Mouse (Mus musculus) embryonic facial prominence, embryonic 15.5 days (tissue): ENCODE data around the gene Sost. TPM values are rescaled to one million over a fixed set of nuclear protein-coding genes. Genes with fewer than 3 reads are reported as not detected.

Source experiments
- ATAC-seq: fragments of 200-750 bp; cut with Nextera tagmentation; 2 replicates; pipeline ENCODE4 v1.8.0; 2017; ENCODE audit warnings: low read depth, moderate TSS enrichment; ENCODE audit not compliant: insufficient number of reproducible peaks, low FRiP score, low TSS enrichment
- H3K27ac ChIP-seq: fragments of 300-500 bp; sonication (generic); replicated peaks from 2 replicates; pipeline ENCODE4 v1.5.1; 2015; ENCODE audit warnings: mild to moderate bottlenecking, inconsistent platforms
- H3K27me3 ChIP-seq: fragments of 300-500 bp; sonication (generic); 2 replicates; pipeline ENCODE4 v1.6.1; 2015; ENCODE audit warnings: inconsistent platforms
- H3K36me3 ChIP-seq: fragments of 300-500 bp; sonication (generic); 2 replicates; pipeline ENCODE4 v1.6.1; 2015; ENCODE audit warnings: mild to moderate bottlenecking, inconsistent platforms
- H3K4me1 ChIP-seq: fragments of 300-500 bp; sonication (generic); 2 replicates; pipeline ENCODE4 v1.6.1; 2015; ENCODE audit warnings: inconsistent platforms
- H3K4me2 ChIP-seq: fragments of 300-500 bp; sonication (generic); replicated peaks from 2 replicates; pipeline ENCODE4 v1.6.1; 2015; ENCODE audit warnings: mild to moderate bottlenecking, inconsistent platforms
- H3K4me3 ChIP-seq: fragments of 300-500 bp; sonication (generic); replicated peaks from 2 replicates; pipeline ENCODE4 v1.5.1; 2015; ENCODE audit warnings: mild to moderate bottlenecking, inconsistent platforms
- H3K9ac ChIP-seq: fragments of 300-500 bp; sonication (generic); 2 replicates; pipeline ENCODE4 v1.6.1; 2015; ENCODE audit warnings: inconsistent platforms
- H3K9me3 ChIP-seq: fragments of 300-500 bp; sonication (generic); replicated peaks from 2 replicates; pipeline ENCODE4 v1.6.1; 2016; ENCODE audit warnings: inconsistent platforms
- WGBS: fragments of 180-500 bp; shearing (Covaris S2); methylation state at CpG from one replicate; pipeline ENCODE4 v1.1.7; 2015; 5-methylcytosine and 5-hydroxymethylcytosine counted together
- polyA plus RNA-seq: library from polyadenylated mRNA; unstranded; fragments of >200 nt; fragmentation: Nextera tagmentation; extraction: Ambion mirVana; gene quantifications from 2 replicates; pipeline ENCODE4 v1.2.1, GENCODE M21; 2015

Gene Sost
- polyA plus RNA-seq, 1 experiment from 2014 or later = 0.23 TPM

DNA sequence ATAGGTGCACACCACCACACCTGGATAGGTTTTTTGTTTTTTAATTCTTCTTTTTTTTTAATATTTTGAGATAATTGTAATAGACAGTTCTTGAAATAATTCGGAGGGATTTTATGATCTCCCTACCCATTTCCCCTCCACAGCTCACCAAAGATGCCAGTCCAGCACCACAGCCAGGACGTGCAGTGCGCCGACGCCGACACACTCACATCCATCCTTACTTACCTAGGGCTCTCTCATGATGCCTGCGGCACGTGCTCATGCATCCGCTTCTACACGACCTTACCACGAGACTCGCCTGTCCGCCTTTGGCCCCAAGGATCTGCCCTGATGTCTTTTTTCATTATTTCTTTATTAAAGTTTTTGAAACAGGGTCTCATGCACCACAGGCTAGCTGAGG, 3.0 kb upstream of the Sost start:
- H3K36me3 ChIP-seq = no peaks in the 10 kb centered on the region
- no peak overlapping the region for H3K9ac ChIP-seq
- WGBS = 76% methylated on average over 13 of the region's 13 CpGs
- H3K4me2 ChIP-seq = no peak overlapping the region
- no peak for ATAC-seq
- no peak overlapping the region for H3K4me3 ChIP-seq
- H3K4me1 ChIP-seq = peaks cover 9% of the 10 kb centered on the region; the same call in 1 of the 2 replicates
- H3K27me3 ChIP-seq = peaks cover 32% of the 10 kb centered on the region
- H3K27ac ChIP-seq = no peak overlapping the region
- no peaks in the 10 kb centered on the region for H3K9me3 ChIP-seq

DNA sequence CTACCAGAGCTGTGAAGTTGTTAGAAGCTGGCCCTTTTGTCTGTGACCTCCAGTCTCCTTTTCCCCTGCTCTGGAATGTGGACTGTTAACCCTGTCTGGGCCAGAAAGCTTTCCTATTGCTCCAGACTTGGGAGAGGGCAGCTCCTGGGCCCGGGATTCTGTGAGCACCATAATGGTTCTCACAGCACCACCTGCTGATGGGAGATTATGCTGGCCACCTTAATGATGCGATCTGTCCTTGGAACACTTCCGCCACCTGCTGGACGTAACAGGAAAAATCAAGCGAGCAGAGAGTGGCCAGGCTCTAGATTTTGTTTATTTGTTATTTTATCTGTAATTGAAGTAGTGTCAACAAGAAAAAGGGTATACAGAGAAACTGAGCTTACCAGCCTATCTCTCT, 2.0 kb upstream of the Sost start:
- Histone ChIP-seq H3K9me3 (no peaks in the 10 kb centered on the region), H3K27ac (no peak overlapping the region), H3K9ac (no peak overlapping the region), H3K4me3 (no peak overlapping the region), H3K4me1 (peaks cover 15% of the 10 kb centered on the region), H3K4me2 (no peak overlapping the region), H3K36me3 (no peaks in the 10 kb centered on the region), H3K27me3 (peaks cover 43% of the 10 kb centered on the region)
- peak; percentile 74; the same call in 1 of the 2 replicates for ATAC-seq
- 0% methylated on average over 5 of the region's 5 CpGs for WGBS

DNA sequence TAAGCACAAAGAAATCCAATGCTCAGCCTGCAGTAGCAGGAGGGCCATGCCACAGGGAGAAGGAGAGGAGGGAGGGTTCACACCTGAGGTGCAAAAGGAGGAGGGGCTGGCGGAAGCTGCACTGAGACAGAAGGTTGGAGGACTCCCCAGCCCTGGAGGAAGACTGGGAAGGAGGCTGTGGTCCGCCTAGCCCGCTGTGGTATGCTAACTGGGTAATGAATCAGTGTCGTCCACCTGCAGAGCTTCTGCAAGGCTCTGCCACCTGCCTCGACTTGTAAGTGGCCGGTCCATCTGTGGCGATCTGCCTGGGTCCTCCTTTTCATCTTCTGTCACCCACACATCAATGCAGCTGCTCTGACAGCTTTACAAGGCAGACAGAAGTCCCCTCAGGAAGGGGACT, 1.5 kb upstream of the Sost start:
- no peaks in the 10 kb centered on the region for H3K36me3 ChIP-seq
- no peak overlapping the region for H3K4me3 ChIP-seq
- no peak overlapping the region for H3K4me2 ChIP-seq
- peaks cover 20% of the 10 kb centered on the region for H3K4me1 ChIP-seq
- WGBS = 18% methylated on average over 7 of the region's 7 CpGs
- H3K9ac ChIP-seq = no peak overlapping the region
- H3K27me3 ChIP-seq = peaks cover 48% of the 10 kb centered on the region
- H3K27ac ChIP-seq = no peak overlapping the region
- no peaks in the 10 kb centered on the region for H3K9me3 ChIP-seq
- ATAC-seq = no peak

DNA sequence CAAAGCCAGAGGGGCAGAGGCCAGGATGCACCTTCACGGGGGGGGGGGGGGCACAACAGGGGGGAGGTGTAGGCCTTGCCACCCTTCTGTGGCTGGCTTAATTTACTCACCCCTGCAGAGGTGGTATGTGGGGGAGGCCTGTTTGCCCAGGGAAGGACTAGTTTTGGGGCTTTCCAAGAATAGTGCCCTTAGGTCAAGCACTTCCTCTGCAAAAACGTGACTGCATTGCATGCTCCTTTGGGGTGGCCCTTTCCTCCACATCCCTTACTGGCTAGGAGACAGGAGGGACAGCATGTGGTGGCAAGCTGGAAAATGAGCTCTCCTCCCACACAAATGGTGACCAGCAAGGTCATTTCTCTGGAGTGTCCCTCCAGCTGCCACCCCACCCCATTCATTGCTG, 1.3 kb downstream of the Sost start:
- no peak overlapping the region for H3K9ac ChIP-seq
- H3K4me1 ChIP-seq = peaks cover 32% of the 10 kb centered on the region
- no peaks in the 10 kb centered on the region for H3K36me3 ChIP-seq
- H3K4me3 ChIP-seq = no peak overlapping the region
- H3K27me3 ChIP-seq = peaks cover 72% of the 10 kb centered on the region
- H3K9me3 ChIP-seq = no peaks in the 10 kb centered on the region
- no peak overlapping the region for H3K27ac ChIP-seq
- no peak overlapping the region for H3K4me2 ChIP-seq
- no peak for ATAC-seq
- WGBS = 10% methylated on average over 2 of the region's 2 CpGs

DNA sequence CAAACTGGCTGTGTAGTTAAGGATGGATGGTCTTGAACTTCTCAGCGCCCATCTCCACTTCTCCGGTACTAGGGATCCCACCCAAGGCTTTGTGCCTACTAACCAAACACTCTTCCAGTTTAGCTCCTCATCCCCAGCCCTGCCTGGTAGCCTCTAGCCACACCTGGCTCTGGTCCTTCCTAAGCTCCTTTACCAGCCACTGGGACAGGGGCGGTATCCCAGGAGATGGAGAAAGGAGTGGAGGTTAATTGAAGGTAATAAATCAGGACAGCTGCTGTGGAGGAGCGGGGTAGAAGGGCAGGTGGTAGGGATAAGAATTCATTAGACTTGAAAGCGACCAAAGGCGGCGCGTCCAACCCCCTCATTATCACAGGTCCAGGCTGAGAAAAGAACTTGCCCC, 2.2 kb downstream of the Sost start:
- Histone ChIP-seq H3K27ac (no peak overlapping the region), H3K4me3 (no peak overlapping the region), H3K36me3 (no peaks in the 10 kb centered on the region), H3K4me2 (no peak overlapping the region), H3K9me3 (no peaks in the 10 kb centered on the region), H3K27me3 (peaks cover 72% of the 10 kb centered on the region), H3K4me1 (peaks cover 32% of the 10 kb centered on the region), H3K9ac (no peak overlapping the region)
- 10% methylated on average over 8 of the region's 8 CpGs for WGBS
- no peak for ATAC-seq

DNA sequence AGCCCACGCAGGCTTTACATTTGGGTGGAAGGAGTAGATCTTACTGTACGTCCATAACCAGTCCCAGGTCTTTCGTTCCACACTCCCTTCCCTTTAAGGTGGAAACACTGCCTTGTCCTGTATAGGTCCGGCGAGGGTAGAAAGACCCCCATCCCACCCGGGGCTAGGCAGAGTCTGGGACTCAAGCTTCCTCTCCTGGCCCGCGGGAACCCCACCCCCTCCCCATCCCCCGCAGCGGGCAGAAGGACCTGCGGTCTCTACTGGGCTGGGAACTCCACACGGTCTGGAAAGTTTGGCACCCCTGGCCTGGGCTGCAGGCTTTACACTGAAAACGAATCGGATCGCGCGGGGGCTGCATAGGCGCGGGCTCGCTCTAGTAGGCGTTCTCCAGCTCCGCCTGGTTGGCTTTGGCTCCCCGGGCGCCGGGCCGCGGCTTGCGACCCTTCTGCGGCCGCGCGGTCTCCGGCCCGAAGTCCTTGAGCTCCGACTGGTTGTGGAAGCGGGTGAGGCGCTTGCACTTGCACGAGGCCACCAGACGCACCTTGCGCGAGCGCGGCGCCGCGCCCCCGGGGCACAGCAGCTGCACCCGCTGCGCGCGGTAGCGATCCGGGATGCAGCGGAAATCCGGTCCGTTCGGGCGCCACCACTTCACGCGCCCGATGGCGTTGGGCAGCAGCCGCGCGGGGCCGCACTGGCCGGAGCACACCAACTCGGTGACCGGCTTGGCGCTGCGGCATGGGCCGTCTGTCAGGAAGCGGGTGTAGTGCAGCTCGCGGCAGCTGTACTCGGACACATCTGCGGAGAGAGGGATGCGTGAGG, 3.1 kb downstream of the Sost start:
- H3K27me3 ChIP-seq = peaks cover 72% of the 10 kb centered on the region
- H3K4me3 ChIP-seq = peak overlapping the region; percentile 52
- H3K9ac ChIP-seq = peak overlapping the region; percentile 23; the same call in 1 of the 2 replicates
- H3K36me3 ChIP-seq = no peaks in the 10 kb centered on the region
- WGBS = under 1% methylated on average over 78 of the region's 78 CpGs
- H3K27ac ChIP-seq = peak overlapping the region; percentile 39; the same call in 1 of the 2 replicates
- no peaks in the 10 kb centered on the region for H3K9me3 ChIP-seq
- peaks cover 38% of the 10 kb centered on the region for H3K4me1 ChIP-seq
- ATAC-seq = no peak
- H3K4me2 ChIP-seq = peak overlapping the region; percentile 97

DNA sequence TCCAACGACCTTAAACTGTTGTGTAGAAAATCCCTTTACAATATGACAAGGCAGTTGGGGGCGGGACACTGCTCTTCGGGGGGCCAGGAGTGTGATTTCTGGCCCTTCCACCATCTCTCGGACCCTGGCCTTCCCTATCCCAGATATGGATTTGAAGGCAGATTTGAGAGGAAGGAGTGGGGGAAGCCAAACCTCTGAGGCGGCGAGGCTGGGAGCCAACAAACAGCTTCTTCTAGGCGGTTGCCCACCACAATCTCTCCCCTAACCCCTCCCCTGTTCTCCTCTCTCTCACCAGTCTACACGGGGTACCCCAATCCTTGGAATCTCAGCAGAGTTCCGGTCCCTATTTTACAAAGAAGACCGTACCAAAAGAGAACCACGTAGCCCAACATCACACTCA, 3.8 kb downstream of the Sost start:
- Histone ChIP-seq H3K36me3 (no peaks in the 10 kb centered on the region), H3K9ac (no peak overlapping the region; the same call in 1 of the 2 replicates), H3K4me1 (peaks cover 41% of the 10 kb centered on the region), H3K27ac (peak overlapping the region; percentile 39; the same call in 1 of the 2 replicates), H3K4me3 (peak overlapping the region; percentile 52), H3K27me3 (peaks cover 69% of the 10 kb centered on the region), H3K9me3 (no peaks in the 10 kb centered on the region), H3K4me2 (peak overlapping the region; percentile 97)
- ATAC-seq = 0 out of 2 replicates have a peak, but pooled peaks have one; percentile 0
- 4% methylated on average over 11 of the region's 11 CpGs for whole genome bisulfite sequencing

DNA sequence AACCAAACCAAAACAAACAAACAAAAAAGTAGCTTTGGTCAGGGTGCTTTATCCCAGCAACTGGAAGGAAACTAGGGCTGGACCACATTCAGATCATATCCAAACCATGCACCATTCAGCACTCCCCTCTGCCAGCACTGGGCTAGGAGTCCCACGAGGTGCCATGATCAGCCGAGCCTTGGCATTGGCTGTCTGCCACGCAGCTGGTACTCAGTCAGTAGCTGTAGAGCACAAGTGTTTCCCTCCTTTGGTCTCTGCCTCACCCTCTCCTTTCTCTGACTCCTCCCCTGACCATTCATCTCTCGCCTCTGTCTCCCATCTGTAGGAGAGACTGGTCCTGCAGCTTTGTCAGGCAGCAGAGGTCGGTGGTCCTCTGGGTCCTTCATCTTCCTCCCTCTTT, 9.3 kb downstream of the Sost start:
- Histone ChIP-seq H3K27me3 (peaks cover 19% of the 10 kb centered on the region), H3K4me1 (peaks cover 28% of the 10 kb centered on the region), H3K4me3 (no peak overlapping the region), H3K27ac (no peak overlapping the region), H3K36me3 (no peaks in the 10 kb centered on the region), H3K4me2 (no peak overlapping the region), H3K9ac (no peak overlapping the region), H3K9me3 (no peaks in the 10 kb centered on the region)
- WGBS = 45% methylated on average over 5 of the region's 5 CpGs
- ATAC-seq = no peak

DNA sequence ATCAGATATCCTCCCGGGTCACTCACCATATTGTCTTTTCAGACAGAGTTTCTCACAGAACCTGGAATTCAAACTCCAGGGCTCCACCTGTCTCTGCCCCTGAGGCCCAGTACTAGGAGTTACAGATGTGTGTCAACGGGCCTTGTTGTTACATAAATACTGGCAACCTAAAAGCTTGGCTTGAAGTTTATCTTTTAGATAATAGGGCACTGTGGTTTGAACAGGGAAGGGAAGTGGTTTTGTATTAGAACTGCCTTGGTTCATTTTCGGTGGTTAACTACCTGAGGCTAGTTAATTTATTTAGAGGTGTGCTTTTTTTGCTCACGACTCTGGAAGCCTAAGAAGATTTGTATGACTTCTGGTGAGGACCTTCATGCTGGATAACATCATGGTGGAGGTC, 13.4 kb downstream of the Sost start:
- Histone ChIP-seq H3K9me3 (no peaks in the 10 kb centered on the region), H3K36me3 (no peaks in the 10 kb centered on the region), H3K4me1 (peaks cover 19% of the 10 kb centered on the region), H3K4me2 (no peak overlapping the region), H3K9ac (no peak overlapping the region), H3K4me3 (no peak overlapping the region), H3K27me3 (no peaks in the 10 kb centered on the region), H3K27ac (0 out of 2 replicates have a peak overlapping the region, but pooled peaks have one; percentile 44)
- WGBS = 50% methylated on average over 4 of the region's 4 CpGs
- no peak for ATAC-seq

DNA sequence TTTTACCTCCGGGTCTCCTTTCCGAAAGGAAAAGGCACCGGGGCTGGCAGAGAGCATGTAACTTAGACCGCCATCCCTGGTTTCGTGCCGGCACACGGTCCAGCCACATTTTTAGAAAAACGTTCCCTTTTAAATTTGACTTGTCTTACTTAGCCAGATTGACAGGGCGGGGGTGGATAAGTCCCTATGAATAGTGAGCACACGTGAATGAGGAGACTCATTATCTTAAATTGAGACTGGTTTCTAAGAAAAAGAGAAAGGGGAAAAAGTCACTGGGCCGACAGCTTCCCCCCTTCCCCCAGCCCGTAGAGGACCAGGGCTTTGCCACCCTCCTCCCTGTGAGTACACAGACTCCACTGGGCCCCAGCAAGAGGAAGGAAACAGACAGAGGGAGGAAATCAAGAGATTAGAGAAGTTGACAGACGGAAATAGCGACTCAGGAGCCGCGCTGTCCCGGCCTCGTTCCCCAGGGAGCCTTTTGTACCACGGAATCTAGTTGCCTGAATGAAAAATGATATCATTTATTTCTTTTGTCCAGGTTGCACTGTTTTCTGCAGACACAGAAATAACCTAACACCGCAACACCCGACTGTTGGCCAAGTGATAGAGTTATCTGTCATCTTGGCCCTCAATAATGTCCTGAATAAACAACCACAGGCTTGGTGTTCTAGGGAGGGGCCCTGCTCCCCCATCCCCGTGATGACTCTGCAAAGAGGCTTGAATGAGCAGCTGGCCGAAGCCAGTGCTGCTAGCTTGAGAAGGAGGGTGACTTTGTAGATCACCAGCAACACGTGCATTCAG, 14.1 kb downstream of the Sost start:
- no peaks in the 10 kb centered on the region for H3K36me3 ChIP-seq
- 0 out of 2 replicates have a peak overlapping the region, but pooled peaks have one; percentile 8 for H3K4me2 ChIP-seq
- no peaks in the 10 kb centered on the region for H3K9me3 ChIP-seq
- peaks cover 18% of the 10 kb centered on the region for H3K4me1 ChIP-seq
- H3K27me3 ChIP-seq = no peaks in the 10 kb centered on the region
- H3K4me3 ChIP-seq = no peak overlapping the region
- ATAC-seq = 0 out of 2 replicates have a peak, but pooled peaks have one; percentile 39
- peak overlapping the region; percentile 44; the same call in 1 of the 2 replicates for H3K27ac ChIP-seq
- no peak overlapping the region for H3K9ac ChIP-seq
- WGBS = 26% methylated on average over 24 of the region's 24 CpGs

DNA sequence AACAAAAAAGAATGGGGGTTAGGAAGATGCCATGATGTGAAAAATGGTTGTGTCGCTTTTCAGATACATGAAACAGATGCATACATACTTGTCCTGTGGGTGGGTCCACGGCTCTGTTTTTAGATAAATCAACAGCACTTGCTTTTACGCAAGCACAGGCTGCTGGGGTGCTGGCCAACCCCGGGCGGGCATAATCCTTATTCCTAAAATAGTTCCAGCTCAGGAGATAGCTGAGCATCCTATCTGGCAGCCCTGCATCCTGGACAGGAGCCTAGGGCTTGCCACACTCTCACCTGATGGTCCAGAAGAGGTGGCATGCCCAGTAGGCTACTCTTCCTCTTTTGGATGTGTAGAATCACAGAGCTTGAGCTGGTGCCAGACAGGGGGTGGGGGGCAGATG, 16.8 kb downstream of the Sost start:
- no peak overlapping the region for H3K9ac ChIP-seq
- H3K4me2 ChIP-seq = no peak overlapping the region
- peaks cover 14% of the 10 kb centered on the region for H3K4me1 ChIP-seq
- H3K4me3 ChIP-seq = no peak overlapping the region
- H3K27ac ChIP-seq = no peak overlapping the region
- no peaks in the 10 kb centered on the region for H3K9me3 ChIP-seq
- H3K27me3 ChIP-seq = no peaks in the 10 kb centered on the region; the same call in 1 of the 2 replicates
- no peaks in the 10 kb centered on the region for H3K36me3 ChIP-seq
- WGBS = 83% methylated on average over 5 of the region's 5 CpGs
- no peak for ATAC-seq
